Mouse (Mus musculus) urinary bladder, postnatal 10 days (tissue): ENCODE measurements around the gene Prss16.
A peak's percentile ranks its signal among the peaks of the same experiment; 100 is the strongest.

Source experiments
- DNase-seq: peaks from one replicate; pipeline ENCODE4 v3.0.0; 2022; ENCODE audit warnings: low spot score

The Prss16 gene

DNA sequence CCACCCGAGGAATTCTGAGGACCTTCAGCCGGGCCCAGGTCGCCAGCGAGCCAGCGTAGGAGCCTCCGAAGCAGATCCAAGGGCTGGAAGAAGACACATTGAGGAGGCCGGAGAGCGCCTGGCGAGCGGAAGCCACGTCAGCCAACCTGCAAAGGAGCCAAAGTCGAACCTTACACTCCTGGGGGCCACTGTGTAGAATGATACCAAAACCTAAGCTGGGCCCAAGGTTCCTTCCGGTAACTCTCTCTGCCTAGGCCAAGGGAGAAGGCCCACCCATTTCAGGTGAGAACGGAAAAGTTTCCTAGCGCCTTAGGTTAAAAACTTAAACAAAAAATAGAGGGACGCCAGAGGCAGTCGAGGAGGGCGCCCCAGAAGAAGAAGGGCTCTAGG lies 2.4 kb downstream of the Prss16 start:
- no peak for DNase-seq

DNA sequence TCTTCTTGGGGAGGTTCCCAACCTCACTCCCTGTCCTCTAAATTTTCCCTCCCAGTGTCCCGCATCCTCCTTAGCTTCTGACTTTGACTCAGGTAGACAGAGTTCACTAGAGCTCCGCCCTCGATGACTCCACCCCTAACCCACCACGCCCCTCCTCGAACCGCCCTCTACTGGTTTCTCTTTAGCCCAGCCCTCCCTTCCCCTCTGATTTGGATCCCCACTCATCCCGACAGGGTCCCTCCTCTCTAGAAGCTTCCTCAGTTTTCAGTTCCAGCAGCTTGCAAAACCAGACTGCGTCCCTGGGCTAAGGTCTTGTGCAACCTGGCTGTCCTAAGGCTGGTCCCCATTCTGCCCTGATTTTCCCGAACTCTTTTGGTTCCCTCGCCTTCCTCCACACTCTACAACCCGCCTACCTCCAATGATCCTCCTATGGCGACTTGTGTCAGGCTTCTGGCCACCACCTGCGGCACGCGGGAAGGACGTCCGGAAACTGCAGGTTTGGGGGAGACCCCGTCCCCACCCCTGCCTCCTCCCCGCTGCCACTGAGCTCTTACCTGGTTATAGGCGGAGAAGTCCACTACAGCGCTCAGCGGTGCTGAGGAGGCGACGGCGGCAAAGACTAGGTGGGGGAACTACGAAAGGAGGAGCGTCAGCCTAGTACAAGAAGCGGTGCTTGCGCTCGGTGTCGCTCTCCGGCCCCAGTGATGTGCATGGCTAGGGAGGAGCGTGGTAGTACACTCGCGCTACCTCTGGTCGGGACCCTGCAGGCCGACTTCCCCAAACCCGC lies 3.0 kb downstream of the Prss16 start:
- DNase-seq, result no peak

DNA sequence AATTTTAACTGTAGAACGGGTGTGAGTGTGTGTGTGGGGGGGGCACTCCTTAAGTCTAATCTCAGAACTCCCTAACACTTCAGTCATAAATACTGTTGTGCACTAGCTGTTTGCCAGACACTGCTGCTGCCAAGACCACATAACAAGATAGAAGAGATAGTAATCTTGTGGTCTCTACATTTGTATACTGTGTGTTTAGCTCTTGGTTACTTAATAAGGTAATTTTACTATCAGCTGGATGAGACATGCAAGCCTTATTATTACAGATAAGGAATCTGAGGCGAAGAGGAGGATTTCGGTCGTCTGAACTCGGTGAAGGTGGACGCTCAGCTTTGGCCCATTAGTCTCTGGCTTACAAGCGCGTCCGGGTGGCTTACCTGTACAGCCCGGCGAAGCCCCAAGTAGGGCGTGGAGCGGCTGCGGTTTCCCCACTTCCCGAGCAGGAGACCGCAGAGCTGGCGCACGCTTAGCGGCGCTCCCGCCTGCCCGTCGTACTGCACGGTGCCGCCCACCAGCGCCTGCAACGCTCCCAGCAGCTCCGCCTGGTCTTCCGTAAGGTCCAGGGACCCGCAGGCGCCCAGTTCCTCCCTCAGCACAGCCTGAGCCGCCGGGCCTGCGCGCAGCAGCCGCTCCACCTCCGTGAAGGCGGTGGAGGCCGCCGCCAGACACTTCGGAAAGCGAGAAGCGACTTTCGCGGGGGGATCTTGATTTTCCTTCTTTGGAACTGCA lies 3.8 kb downstream of the Prss16 start:
- DNase-seq, result no peak

DNA sequence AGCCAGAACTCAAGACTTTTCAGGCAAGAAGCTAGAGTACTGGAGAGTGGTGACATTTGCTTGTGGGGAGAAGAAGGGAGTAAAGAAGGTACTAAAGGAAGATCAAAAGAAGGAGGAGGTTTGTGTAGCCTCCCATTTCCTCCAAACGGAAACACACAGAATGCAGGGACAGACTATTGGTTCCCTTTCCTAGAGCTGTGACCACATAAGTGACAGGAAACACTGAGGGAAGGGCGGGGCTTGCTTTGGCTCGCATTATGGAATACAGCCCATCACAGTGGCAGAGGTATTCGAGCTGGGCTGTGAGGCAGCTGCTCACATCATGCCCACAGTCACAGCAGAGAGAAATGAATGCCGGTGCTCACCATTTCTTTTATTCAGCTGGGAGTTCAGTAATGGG lies 7.7 kb downstream of the Prss16 start:
- no peak for DNase-seq

DNA sequence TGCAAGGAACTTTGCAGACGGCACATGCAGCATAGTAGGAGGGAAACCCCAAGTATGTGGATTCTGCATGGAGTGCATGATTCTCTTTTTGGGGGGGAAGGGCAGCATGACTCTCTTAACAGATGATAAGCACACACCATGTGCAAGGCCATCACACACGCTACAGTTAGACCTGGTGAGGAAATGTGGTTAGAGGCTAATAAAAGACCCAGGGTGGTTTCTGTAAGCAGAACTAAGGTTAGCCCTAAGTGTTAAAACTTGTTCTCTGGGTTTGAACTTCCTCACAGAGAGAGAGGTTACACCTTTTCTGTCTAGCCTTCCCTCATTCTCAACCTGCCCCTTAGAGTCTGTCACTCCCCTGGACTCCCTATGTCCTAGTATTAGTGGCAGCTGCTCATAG lies 8.2 kb downstream of the Prss16 start:
- DNase-seq, result no peak

DNA sequence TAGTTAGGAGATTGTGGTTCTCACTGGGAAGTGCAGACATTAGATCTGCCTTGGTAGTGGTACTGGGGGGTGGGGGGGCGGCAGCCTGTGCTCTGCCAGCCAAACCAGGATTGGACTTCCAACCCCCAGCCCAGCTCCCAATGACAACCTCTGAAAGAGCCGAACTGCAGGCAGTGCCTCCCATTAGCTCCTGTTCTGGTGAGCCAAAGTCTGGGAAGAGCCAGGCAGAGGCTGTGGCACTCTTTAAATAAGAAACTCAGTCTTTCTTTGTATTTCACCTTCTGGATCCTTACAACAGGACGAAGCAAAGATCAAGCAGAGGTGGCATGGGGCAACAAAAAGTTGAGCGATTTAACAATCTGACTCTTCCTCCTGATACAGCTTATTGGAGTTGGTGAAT lies 10.4 kb downstream of the Prss16 start:
- DNase-seq, result no peak

DNA sequence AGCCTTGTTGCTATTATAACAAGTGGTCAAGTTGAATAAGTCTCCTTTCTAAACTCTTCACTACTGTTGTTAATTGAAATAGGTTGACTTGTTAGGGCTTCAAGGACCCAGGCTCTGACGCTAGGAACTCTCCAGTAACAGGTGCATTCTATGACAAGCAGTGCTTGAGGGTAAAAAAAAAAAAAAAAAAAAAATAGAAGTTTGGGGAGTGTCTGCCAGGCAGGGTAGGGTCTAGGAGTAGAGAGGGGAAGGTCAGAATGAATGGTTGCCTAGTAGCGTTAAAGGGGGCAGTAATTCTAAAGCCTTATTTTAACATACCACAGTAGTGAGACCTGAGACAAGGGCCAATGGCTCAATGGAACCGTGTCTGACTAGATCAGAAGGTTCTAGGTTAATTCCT lies 11.1 kb downstream of the Prss16 start:
- DNase-seq, result no peak

DNA sequence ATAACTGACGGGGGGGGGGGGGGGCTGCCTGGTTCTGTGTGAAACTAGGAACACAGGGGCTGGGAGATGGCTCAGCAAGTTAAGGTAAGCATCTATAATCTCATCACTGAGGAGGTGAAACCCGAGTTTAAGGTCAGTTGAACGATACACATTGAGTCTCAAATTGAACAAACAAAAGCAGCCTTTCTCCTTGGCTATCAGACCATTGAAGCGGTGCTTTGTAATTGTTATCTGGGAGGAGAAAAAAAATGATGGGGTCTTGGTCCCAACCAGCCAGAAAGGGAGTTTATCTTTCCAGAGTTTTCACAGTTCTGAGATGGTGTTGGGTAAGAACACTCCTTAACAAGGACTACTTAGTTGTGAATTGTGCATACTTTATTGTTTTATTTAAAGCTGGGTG lies 11.7 kb downstream of the Prss16 start:
- no peak for DNase-seq

DNA sequence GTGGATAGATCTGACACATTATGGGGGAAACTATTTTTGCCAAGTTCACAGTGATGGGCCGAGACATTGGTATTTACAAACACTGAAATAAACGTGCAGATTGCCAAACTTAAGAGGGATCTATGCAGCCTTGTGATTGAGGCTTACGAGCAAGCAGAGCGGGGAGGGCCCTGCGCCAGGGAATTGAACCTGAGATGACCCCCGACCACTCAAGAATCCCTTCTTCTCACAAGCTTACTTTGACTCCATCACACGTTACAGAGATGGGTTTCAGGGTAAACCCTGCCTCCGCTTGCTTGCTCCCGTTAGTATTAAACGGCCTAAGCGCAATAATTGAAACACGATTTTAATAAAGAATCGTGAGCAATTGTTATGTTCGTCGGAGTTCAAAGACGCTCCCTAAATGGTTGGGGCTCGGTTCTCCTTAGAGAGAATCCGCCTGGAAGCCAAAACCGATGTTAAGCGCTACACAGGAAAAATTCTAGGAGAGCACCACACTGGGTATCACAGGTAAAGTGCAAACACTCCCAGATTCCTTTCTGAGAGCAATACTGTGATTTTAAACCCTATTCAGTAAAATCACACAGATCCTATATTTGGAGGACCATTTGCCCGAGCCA lies 12.2 kb downstream of the Prss16 start:
- no peak for DNase-seq

DNA sequence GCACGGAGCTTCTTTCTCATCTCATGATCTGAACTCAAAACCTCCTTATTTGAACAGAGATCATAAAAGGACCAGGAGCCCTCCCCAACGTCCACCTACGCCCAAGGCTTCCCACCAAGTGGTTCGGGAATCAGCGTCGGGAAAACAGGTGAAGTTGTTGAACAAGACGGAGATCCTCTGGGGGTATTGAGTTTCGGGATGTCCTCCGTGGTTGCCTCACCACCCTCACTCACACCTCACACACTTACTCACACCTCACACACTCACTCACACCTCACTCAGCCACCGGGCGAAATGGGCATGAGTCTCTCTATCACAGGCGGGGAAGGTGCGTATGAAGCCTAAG lies 12.7 kb downstream of the Prss16 start:
- DNase-seq, result no peak

DNA sequence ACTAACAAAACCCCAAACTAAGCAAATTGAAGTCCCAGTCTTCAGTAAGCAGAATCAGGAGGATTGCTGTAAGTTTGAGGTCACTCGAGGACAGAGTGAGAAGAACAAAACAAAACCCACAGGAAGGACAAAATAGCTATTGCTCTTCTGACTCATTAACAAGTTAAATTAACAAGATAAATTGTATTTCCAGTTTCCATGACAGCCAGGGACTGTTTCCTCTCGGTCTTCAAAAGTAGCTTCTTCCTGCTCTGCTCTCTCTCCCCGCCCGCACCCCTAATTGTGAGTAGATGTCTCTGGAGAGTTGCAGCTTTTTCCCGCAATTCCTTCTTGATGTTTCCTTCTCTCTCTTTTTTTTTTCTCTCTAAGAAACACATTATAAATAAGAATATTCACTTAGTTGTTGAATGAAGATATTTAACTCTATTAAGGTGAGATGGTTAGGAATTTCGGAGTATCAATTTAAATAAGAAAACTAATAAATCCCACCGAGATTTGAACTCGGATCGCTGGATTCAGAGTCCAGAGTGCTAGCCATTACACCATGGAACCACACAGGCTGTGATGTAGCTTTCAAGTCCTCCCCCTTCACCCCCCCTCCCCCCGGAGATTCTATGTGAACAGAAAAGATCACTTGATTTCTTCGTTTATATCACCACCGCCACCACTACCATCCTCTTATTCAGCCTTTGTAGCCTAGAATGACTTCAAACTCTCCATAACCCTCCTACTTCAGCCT lies 13.3 kb downstream of the Prss16 start:
- no peak for DNase-seq

DNA sequence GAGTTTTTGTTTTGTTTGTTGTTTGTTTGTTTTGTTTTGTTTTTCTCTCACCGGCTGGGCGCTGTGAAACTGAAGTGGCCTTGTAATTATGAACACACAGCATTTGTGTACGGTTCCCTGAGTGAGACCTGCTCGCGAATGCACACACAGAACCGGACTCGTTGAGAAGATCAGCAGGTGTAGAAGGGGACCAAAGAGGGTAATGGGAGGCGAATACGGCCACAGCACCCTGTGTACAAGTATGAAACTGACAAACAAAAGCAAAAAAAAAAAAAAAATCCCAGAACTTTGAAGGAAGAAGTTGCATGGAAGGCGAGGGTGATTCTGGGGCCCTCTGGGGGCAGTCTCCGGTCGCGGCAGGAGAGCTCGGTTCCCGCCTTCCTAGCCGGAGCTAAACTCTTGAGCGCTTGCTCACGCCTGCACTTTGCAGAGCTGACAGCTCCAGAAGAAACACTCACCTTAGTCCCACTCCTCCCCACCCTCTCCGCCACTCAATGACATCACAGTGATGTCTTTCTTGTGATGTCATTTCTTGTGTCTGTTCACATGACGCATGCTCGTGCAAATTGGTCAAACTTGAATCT lies 14.1 kb downstream of the Prss16 start:
- no peak for DNase-seq

DNA sequence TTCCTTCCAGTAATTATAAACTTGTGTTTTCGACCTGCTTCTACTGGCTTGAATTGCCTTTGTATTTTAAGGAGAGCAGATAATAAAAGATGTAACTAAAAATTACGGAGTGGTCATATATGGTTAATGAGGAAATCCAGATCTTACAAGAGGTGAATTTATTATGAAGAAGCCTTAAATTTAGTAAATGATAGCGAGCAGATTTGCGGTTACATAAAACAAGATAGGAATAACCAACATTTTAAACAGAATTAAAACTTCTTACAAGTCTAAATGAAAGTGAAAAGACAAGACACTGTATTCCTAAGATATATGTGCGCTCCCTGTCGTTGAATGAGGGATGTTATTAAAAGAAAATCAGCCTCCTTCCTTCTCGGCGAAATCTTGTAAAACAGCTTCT lies 14.6 kb downstream of the Prss16 start:
- no peak for DNase-seq

DNA sequence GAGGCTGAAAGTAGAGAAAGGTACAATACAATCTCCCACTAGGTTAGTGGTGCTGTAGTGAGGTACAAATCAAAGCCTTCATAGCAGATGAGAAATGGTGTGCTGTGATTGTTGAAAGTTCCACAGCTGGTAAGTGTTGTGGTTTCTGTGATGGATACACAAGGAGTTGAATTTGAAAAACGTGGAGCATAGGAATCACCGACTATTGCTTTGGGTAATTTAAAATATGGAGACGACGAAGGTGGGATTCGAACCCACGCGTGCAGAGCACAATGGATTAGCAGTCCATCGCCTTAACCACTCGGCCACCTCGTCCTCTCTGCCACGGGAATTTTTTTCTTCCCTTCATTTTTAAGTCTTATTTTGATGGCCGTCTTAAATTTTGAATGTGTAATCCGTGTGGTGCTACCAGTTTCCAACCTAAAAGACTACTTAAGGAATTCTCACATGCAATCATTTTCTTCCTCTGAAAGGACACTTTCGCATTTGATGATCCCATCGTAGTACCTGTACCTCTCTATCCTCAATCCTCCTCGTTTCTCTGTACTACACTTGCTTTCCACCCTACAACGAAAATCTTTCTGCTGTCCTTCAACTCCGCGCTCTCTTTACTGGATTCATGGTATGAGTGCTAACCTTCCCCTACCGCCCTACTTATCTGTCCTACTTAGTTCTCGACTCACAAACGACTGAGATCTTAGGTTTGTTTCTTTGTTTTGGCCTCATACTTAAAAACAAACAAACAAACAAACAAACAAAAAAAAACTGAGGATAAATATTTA lies 15.4 kb downstream of the Prss16 start:
- no peak for DNase-seq

DNA sequence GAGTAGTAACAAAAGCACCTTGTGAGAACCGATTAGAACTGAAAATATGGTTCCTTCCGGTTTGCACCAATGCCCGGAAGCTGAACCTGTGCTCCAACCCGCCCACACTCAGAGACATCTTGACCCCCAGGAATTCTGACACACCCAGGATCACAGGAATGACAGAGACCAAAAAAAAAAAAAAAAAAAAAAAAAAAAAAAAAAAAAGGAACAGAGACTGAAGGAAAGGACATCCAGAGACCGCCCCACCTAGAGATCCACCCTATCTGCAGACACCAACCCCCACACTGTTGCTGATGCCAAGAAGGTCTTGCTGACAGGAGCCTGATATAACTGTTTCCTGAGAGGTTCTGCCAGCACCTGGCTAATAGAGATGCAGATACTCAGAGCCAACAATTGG lies 17.0 kb downstream of the Prss16 start:
- no peak for DNase-seq

DNA sequence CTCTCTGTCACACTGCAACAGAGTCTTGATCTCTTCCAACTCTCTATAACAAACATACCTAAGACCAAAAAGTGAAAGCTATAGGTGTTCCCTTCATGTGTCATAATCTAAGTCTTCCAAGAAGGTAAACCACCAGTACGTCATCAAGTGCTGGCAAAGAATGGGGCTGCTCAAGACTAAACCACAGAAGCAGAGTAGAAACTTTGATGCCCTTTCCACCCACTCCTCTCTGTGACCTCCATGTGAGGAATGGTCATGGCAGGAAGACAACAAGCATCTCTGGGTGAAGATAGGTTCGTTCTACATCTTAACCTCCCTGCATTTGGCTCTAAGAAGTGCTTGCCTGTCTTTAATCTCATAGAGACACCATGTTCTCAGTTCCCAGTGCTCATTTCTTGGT lies 25.1 kb downstream of the Prss16 start:
- no peak for DNase-seq

DNA sequence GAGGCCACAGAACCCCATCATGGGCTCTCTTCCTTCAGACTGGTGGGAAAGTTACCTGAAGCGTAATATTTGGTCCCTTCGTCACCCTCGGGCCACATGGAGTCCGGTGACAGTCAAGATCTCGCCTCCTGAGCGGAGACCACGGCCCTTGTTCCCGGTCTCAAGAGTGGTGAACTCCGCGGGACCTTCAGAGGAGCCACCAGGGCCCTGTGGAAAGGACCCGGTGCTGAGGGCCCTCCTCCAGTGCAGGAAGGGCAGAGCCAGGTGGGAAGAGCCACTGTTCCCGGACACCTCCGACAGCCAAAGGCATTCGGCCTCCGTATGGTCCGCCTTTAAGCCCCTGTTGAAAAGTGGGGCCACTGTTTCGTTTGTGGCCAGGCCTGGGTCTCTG lies 27.7 kb downstream of the Prss16 start:
- DNase-seq, result no peak

DNA sequence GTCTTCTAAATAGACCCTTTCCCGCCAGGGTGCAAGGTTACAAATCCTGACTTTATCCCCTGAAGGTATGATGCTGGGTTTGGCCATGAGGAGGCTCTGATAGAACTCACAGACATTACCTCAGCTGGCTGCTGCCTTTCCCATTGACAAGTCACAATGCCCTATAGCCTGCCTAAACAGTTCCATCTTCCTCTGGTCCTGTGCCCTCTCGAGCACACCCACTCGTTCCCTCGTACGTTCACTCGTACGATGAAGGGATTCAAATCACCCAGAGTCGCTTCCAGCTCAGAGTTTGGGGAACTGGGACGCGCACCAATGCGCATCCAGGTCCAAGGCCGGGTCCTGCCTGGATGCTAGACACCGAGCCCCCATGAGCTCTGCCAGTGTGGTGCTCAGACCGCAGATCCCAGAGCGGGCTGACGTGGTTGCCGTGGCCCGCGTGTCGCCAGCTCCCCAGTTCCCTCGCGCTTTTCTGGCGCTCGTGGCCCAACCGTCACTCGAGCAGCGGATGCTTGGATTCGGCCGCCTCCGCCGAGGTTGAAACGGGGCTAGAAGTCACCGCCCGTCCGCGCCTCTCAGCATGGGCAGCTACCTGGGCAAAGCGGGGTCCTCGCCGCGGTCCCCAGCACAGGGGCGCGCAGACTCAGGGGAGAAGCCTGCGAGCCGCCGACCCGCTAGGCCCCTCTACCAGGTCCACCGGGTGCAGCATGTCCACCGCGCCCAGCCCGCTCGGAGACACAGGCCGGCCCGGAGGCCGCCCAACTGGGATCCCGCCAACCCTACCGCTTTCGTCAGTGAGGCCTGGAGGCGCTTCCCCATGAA lies 28.4 kb downstream of the Prss16 start, which contains the start of gene Pom121l2:
Pom121l2 (plus strand) TSS at position 214 of the 822 bp plus-strand sequence.
- no peak for DNase-seq

DNA sequence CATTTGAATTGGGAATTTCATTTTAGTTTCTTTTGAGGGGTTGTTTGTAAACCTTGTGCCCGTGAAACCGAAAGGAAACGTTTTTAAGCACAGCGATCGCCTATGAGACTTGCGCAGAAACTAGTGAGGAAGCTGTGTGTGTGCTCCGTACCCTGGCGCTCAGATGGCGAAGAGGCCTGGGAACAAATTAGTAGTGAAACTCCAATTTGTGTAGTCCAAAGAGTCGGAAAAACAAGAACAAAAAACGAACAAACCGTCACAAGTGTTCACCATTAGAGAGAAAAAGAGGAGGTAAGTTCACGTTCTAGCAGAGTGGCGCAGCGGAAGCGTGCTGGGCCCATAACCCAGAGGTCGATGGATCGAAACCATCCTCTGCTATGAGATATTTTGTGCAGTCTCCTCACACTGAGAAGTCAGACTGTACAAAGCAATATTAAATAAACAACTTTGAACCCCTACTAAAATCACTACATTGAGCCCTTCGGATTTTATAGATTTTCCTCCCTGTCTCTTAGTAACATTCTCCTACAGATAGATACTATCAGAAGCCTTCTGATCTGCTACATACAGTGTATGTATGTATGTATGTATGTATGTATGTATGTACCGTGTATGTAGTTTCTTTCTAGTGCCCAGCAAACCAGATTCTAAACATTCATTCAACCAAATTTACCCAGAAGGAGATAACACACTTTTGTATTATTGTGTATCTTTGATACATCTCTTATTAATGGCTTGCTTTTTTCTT lies 34.6 kb downstream of the Prss16 start:
- DNase-seq, result no peak

DNA sequence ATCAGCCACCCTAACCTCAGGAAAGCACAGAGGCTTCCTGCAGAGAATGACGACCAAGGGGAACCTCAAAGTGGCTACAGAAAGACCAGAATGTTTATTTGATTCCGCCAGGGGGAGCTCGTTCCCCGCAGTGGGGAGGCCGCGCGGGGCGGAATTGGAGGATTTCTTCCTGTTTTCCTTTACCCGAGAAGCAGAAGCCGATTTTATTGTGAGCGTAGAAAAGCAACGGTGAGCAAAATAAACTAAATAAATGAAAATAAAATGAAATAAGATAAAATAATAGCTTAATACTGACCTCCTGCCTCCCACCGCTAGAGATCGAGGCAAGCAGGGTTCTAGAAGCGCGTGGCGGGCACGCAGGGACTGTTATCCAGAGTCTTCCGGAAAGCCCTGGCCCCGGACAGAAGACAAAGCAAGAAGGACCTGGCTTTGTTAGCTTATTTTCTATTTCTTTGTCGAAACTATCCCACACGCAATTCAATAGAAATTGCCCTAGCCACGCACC lies 35.3 kb downstream of the Prss16 start:
- peak; percentile 54 for DNase-seq
